Mouse (Mus musculus) frontal cortex, postnatal 14 days (tissue): ENCODE data around the gene Fermt1.

Source experiments
- DNase-seq, 2 experiments: peaks; one replicate each; pipeline ENCODE4 v3.0.0; 2022; ENCODE audit warnings: low spot score in 2 of 2

Fermt1 gene

DNA sequence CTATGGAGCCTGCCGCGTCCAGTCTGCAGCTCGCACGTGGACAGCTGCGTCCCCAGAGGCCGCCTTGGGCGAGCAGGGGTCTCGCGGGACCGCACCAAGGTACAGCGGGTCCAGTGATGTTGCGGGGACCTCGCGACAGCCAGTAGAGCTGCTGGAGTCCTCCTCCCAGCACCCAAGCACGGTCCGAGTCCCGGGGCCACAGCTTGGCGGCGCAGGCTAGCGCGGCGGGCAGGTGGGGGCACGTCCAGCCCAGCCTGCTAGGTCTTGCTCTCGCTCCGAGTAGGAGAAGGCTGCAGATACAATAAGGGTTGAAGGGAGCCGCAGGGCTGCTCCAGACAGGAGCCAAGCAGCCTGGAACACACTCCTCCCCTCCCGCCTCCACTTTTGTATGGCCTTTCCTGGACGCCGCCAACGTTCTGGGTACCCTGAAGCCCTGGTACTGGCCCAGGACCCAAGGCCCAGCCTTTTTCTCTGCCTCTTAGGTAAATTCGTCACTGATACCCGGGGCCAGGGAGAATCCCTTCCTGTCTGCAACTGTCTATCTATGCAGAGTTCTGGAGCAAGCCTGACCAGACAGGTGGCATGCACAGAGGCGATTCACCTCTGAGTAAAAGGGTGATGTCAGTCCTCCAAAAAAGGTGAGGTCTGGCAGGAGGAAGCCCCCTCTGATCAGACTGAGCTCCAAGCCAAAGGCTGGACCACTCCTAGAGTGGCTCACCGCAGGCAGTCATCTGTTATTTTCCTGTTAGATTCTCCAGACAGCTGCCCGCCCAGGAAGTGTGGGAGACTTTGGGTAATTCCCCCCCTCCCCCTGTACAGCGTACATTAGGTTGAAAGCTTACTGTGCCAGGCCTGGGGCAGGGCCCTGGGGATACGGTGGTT, at the start of gene Fermt1:
TSS of gene Fermt1 (minus strand) at position 581 of the 882 bp plus-strand sequence.
- no peak for DNase-seq

DNA sequence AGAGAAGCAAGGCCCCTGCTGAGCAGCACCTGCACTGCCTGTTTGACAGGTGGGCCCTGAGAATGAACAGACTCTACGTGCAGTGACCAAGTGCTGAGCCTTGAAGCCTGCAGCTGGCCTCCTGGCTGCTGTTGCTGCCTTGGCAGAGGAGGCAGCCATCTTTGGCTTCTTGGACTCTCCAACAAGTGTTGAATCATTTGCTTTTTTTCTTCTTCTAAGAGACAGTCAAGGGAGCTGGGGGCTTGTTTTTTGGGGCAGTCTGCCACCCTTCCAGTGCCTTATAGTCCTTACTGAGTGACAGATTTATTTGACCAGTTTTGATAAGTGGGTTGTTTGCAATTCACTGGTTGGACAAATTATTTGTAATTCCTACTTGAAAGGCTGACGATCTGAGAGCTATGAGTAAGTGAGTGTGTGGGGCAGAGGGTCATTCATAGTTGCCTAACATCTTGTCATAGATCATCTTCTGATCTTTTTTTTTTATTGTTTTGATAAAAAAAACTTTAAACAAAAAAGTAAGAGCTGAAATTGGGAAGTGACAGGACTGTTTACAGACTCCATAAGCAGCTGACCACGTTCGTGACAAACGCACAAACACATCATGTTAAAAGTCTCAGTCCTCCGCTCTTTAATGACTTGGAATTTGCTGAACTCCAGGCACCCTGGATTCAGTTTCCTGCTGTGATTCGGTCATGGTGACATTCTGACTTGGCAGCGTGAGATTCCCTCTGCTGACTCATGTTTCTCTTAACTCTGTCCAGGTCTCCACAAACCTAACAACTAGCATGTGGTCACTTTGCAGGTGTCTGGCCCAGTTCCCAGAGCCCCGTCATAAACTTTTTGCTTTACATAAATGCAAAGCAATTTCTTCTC, 47.2 kb upstream of the Fermt1 start:
- DNase-seq, result no peak

DNA sequence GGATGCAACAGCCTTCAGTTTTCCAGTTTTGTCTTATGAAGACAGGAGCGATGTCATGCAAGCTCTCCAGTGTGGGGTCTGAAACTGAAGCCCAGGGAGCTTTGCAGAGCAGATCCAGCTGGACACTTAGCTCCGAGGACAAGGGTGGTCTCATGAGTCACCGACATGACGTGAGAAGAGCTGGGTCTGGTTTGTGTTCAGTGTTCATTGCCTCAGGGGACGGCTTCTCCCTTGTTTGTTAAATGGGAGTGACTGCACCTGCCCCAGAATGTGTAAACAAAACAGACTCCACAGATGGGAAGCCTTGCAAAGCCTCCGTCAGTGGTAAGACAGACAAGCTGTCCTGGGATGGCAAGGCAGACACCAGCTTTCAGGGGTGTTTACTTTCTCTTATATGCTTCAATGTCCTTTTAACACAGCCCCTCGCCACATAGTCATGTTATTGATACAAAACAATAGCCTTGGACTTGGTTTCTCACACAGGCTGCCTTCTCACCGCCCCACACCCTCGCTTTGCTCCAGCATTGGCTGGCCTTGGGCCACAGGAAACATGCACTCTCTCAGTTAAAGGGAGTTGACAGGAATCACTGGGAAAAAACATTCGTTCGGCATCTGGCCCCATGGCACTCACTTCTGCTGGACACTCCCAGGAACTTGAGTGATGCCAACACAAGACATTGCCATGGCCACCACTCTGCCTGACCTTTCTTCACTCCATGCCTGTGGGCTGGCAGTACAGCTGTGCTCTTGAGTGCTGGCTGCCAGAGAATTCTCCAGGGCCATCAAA, 44.3 kb upstream of the Fermt1 start:
- DNase-seq, result no peak

DNA sequence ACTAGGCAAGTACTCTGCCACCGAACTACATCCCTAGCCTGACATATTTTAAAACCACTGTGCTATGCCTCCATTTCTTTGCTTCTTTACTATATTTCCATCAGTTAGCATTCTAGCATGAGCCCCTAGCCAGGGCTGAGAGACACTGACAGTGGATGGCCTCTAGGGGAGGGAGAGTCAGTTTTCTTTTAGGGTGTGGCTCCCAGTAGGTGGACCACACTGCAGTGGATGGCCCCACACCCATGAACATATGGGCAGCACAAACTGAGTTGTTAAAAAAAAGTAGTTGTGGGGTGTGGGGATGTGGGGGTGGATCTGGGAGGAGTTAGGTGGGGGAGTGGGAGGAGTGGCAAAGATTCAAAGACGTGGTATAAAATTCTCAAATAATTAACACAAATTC, 27.6 kb upstream of the Fermt1 start:
- DNase-seq, result no peak

DNA sequence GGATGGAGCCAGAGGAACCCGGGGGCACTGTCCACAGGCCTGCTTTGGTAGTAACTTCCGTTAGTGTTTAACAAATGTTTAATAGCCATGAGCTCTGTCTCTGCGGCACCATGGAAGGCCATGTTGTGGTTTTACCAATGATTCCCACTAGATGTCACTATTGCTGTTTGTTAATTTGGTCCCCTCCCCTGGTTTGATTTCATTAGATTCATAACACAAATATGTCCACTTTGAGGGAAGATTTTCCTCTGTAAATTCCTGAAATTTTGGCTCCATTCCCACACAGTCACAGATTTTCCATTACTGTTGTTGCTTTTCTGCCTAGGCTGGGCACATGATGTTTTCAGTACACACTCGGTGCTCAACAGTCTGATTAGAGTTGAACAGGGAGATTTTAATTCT, 25.1 kb upstream of the Fermt1 start:
- DNase-seq, result peak in 1 of 2 experiments; percentile 7

DNA sequence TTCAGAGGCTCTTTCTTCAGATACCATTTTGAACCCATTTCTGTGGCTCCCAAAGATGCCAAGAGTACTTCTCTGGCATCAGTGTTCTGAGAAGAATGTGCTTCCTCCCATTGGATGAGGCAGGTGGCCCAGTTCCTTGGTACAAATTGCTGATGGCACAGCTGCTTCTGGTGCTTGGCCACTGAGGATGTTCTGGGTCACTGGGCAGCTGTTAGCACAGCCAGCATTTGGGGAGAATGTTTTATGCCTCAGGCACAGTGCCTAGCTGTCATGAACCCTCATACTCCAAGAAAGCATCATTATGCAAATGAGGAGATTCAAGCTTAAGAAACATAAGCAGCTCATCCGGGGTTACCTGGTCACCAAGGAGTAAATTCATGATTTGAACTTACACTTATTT, 12.1 kb upstream of the Fermt1 start:
- no peak for DNase-seq

DNA sequence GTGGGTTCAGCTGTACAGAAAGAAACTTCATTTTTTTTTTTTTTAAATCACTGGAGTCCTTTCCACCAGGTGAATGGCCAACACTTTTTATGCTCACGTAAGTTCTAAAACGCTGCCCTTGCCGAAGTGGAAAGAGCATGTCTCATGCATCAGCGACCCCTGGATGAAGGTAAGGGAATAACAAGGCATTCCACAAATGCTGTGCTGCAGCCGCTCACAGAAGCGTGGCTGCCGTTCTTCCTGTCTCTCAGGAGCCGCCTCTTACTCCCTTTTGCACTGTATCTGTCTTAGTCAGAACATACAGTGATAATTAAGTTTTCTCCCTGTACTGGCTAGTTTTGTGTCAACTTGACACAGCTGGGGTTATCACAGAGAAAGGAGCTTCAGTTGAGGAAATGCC, 6.5 kb upstream of the Fermt1 start:
- no peak for DNase-seq

- no peak for DNase-seq
Observed at GRCm38 (mm10) chr2:132948174-132948573, 2.5 kb upstream of the Fermt1 start.

GRCm38 (mm10) chr2:132946976-132947375, 1.3 kb upstream of the Fermt1 start:
- no peak for DNase-seq

DNA sequence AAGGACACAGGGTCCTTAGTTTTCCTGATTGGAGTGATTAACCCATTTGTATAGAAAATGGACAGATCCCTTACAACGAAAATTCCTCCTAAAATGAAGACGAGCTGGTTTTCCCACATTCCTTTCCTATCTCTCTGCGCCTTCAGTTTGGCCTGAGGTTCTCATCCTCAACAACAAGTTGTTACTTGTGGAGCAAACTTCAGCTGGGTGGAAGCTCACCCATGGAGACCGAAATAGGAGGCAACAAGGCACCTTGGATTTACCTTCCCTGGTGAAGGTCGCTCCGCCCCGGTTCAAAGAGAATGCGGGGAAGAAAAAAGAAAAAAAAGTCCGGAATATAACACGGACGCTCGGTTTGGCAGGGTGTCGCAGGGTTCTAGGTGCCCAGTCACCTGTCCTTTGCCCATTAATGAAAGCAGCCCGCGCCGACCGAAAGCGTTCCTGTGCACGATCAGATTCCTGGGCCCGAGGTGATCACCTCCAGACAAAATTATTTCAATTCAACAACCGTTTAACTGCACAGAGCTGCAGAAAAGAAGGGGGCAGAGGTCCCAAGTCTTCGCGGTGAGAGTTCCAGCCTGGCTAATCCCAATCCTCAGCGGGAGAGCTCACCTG, 888 bp downstream of the Fermt1 start:
- no peak for DNase-seq

DNA sequence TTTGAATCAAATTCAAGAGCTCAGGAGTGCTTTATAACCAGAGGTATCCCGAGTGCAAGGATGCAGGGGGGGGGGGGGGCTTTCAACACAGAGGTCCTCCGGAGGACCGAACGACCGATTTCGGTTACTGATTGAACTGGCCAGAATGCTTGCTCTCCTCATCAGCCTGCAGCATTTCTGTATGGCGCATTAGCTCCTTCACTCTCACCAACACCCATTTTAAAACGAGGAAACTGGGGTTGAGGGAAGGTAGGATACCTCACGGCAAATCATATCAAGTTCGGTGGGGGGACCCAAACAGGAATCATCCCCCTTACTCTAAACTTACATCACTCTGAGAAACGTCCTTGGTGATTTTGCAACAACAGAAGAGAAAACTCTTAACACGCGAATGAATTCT, 1.7 kb downstream of the Fermt1 start:
- no peak for DNase-seq

- no peak for DNase-seq
Observed at GRCm38 (mm10) chr2:132943596-132943995, 2.1 kb downstream of the Fermt1 start.

- DNase-seq, result no peak
Observed at GRCm38 (mm10) chr2:132939056-132939455, 6.7 kb downstream of the Fermt1 start.

DNA sequence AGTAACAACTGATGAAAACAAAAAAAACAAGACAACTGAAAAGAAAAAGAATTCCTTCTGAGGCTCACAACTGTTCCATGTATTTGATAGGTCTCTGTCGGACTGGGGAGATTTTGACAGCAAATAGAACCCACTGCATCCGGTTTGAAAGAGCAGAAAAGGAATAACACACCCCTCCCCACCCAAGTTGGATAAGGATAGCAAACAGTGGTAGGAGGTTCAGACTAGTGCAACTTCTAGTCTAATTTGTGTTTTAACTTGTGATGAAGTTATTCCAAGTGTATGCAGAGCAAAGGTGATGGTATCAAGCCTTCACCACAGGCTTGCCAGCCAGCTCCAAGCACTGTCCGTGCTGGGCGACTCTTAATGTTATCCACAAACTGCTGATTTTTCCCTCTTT, 9.5 kb downstream of the Fermt1 start:
- DNase-seq, result no peak

GRCm38 (mm10) chr2:132934711-132935110, 11.0 kb downstream of the Fermt1 start:
- DNase-seq, result no peak

DNA sequence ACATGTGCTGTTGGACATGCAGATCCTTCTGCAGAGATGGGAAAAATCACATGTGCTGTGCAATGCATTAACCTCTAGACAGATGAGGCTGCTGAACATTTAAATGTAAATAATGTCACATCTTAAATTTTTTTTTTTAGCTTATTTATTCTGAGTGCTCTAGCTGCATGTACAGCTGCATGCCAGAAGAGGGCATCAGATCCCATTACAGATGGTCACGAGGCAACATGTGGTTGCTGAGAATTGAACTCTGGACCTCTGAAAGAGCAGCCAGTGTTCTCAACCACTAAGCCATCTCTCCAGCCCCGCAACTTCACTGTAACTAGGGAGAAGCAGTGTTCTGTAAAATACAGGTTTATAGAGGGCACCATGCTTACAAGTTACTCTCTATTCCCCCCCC, 11.6 kb downstream of the Fermt1 start:
- DNase-seq, result no peak

- no peak for DNase-seq
Observed at GRCm38 (mm10) chr2:132928999-132929398, 16.7 kb downstream of the Fermt1 start.

DNA sequence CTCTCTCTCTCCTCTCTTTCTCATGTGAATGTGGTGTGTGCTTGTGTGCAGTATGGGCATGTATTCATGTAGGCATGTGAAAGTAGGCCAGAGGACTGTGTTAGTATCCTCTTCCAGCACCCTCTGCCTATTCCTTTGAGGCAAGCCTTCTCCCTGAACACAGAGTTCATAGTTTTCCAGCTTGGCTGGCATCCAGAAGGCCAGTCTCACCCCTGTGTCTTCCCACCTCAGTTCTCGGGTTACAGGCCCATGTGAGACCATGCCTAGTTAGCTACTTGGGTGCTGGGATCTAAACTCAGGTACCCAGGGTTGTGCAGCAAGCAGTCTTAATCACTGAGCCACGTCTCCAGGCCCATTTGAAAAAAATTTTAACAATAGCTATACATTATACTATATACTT, 17.8 kb downstream of the Fermt1 start:
- no peak for DNase-seq

- no peak for DNase-seq
Observed at GRCm38 (mm10) chr2:132927298-132927697, 18.4 kb downstream of the Fermt1 start.

- no peak for DNase-seq
Observed at GRCm38 (mm10) chr2:132923290-132924085, 22.2 kb downstream of the Fermt1 start.
